Comparison of ENCODE assay signal across 9 mouse cellular contexts in genomic region chr7:96290576-96290975, GRCm38 (mm10).
A peak's percentile ranks its signal among the peaks of the same experiment; 100 is the strongest.
DNase-seq lines count a peak whose midpoint lies in the region; ATAC-seq lines count a peak whose summit lies in the region.
"Had no signal": no experiment of that assay in that cellular context is flagged by ENCODE, and none has a peak within 500 bp of the region (broad histone marks: within the 10 kb centered on the region; RNA-seq: fewer than 3 reads in every experiment).

No protein-coding gene starts in this region.

- peak; percentile 31 to 32 for DNase-seq in left cerebral cortex, adult 18-20 months (ENCODE audit: low spot score in 2 of 2)
- no peak for DNase-seq in left cerebral cortex, adult 11 months (ENCODE audit: low spot score)
- peak; percentile 64 for DNase-seq in brain, embryonic 18.5 days (ENCODE audit: low read depth, low spot score)
- DNase-seq in layer of hippocampus, adult 8-10 months (ENCODE audit: low spot score in 2 of 2): peak; percentile 78 to 89
- DNase-seq in right cerebral cortex, adult 2 months (ENCODE audit: low spot score in 2 of 2): peak; percentile 36 to 41
- no peak for DNase-seq in adrenal gland, postnatal 4 days (ENCODE audit: low spot score in 2 of 2)
- DNase-seq: retina, postnatal 1 day; thymus, postnatal 36 days had no signal

- no peak for ATAC-seq in erythroid progenitor cell, adult 5-6 weeks (replicated peaks; ENCODE audit: low FRiP score, poor library complexity, severe bottlenecking)

Comparison
In these comparisons a context has a peak if more than half of its experiments do, and no peak if none do; other contexts are left out.
1. DNase-seq: peak in left cerebral cortex, adult 18-20 months (2 of 2), brain, embryonic 18.5 days (single experiment), layer of hippocampus, adult 8-10 months (2 of 2) and right cerebral cortex, adult 2 months (2 of 2); none in left cerebral cortex, adult 11 months (single experiment) and adrenal gland, postnatal 4 days (0 of 2).